Mouse (Mus musculus): ENCODE data around the gene Wdsub1.

- no peak for TF ChIP-seq CTCF (IDR thresholded peaks at IDR 0.05; ENCODE audit: insufficient read depth, low read length)
- TF ChIP-seq POLR2A (IDR thresholded peaks at IDR 0.05; ENCODE audit: borderline replicate concordance, extremely low read depth, low read depth, low read length) = no peak
These were observed 29.5 kb downstream of the Wdsub1 start for GRCm38 (mm10) chr2:59852916-59853315.
